17 mouse cellular contexts compared by ENCODE assay signal in the genomic region with DNA sequence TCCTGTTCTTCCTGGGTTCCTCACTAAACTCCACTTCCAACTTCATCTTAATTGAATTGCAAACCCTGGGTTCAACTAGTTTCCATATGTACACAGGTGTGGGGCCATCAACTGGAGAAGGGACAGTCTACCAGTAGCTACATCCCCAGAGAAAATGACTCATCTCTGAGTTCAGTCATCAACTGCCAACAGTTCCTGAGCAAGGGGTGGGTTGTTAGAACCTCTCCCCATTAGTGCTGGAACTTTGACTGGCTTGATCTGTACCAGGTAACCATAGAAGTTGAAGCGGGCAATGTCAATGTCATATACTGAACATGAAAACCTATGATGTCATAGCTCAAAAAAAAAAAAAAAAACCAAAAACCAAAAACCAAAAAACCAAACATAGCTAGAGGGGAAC.
DNase-seq lines count a peak whose midpoint lies in the region; TF ChIP-seq lines count a peak whose summit lies in the region.
"Had no signal": no experiment of that assay in that cellular context is flagged by ENCODE, and none has a peak within 500 bp of the region (broad histone marks: within the 10 kb centered on the region; RNA-seq: fewer than 3 reads in every experiment).

No protein-coding gene starts in this region.

- no peak overlapping the region for H3K4me3 ChIP-seq in layer of hippocampus, adult 2 months
- no peak overlapping the region for H3K4me3 ChIP-seq in CH12.LX (replicated peaks in 1 of 3; ENCODE audit: low read depth in 2 of 3, low read length in 2 of 3, poor library complexity in 1 of 3)

- peaks cover 9 to 63% of the 10 kb centered on the region in 2 experiments; a peak in 3 of 4 replicates for H3K4me1 ChIP-seq in CH12.LX (ENCODE audit: control insufficient read depth in 1 of 2, insufficient read depth in 2 of 2)

- H3K4me2 ChIP-seq in CH12.LX (ENCODE audit: insufficient read depth, low read depth, poor library complexity, severe bottlenecking), result no peak overlapping the region

- in situ Hi-C loops in CH12.LX (cut with MboI; ENCODE audit: low pct_ligation_motif_present, low pct_unique_long_range_greater_than_20kb, low sequenced_read_pairs), result no loop called here

- TF ChIP-seq CTCF in layer of hippocampus, adult 2 months (conservative IDR thresholded peaks at IDR 0.05), result no peak
- TF ChIP-seq CTCF in CH12.LX (conservative IDR thresholded peaks at IDR 0.05 in 1 of 2, IDR thresholded peaks at IDR 0.05 in 1 of 2; ENCODE audit: low read depth in 2 of 2, low read length in 2 of 2), result no peak

- H3K36me3 ChIP-seq in CH12.LX (replicated peaks in 1 of 2; ENCODE audit: control insufficient read depth in 1 of 2, insufficient read depth in 1 of 2, low read length in 1 of 2), result no peaks in the 10 kb centered on the region
- H3K36me3 ChIP-seq: G1E had no signal

- TF ChIP-seq EP300 in CH12.LX (IDR thresholded peaks at IDR 0.05; ENCODE audit: low read length), result peak; percentile 49; the same call in 1 of the 2 replicates

- no peaks in the 10 kb centered on the region for H3K9me3 ChIP-seq in CH12.LX (replicated peaks; ENCODE audit: low read length)
- H3K9me3 ChIP-seq: G1E had no signal

- no peaks in the 10 kb centered on the region for H3K79me2 ChIP-seq in CH12.LX (replicated peaks; ENCODE audit: control insufficient read depth, extremely low read depth, insufficient read depth, poor library complexity, severe bottlenecking)

- dilution Hi-C loops in CH12.LX (cut with MboI; ENCODE audit: extremely low pct_ligation_motif_present, extremely low pct_unique_long_range_greater_than_20kb, low sequenced_read_pairs), result no loop called here

- TF ChIP-seq POLR2A in CH12.LX (IDR thresholded peaks at IDR 0.05; ENCODE audit: low read depth, low read length), result no peak

- H3K27me3 ChIP-seq in CH12.LX (replicated peaks), result no peaks in the 10 kb centered on the region
- H3K27me3 ChIP-seq: Patski had no signal

- DNase-seq in layer of hippocampus, adult 2 months (ENCODE audit: low spot score in 2 of 2), result no peak
- no peak for DNase-seq in layer of hippocampus, postnatal 10 days (ENCODE audit: low spot score in 2 of 2)
- peak; percentile 81 for DNase-seq in CH12.LX (ENCODE audit: extremely low read depth)
- no peak for DNase-seq in cerebellum, postnatal 25 days
- DNase-seq: adrenal gland, adult 2 months; adrenal gland, adult 8-10 months; adrenal gland, postnatal 10 days; adrenal gland, postnatal 14 days; adrenal gland, postnatal 25 days; adrenal gland, postnatal 36 days; B cell, adult 2 months; cerebellum, adult 11 months; cerebellum, adult 11-12 months; cerebellum, adult 18-20 months; cerebellum, adult 2 months had no signal

- H3K9ac ChIP-seq in CH12.LX (ENCODE audit: insufficient read depth, low read depth), result no peak overlapping the region

- H3K27ac ChIP-seq in layer of hippocampus, adult 2 months, result peak overlapping the region; percentile 83
- H3K27ac ChIP-seq in CH12.LX (ENCODE audit: insufficient read depth, low read depth), result no peak overlapping the region

- TF ChIP-seq RAD21 in CH12.LX (IDR thresholded peaks at IDR 0.05; ENCODE audit: low read depth, low read length), result no peak

TF ChIP-seq in CH12.LX, 34 proteins besides CTCF, POLR2A, EP300 and RAD21:
- TF ChIP-seq TBP (conservative IDR thresholded peaks at IDR 0.05; ENCODE audit: low read depth, low read length) (no peak), ETS1 (conservative IDR thresholded peaks at IDR 0.05; ENCODE audit: low read depth, low read length) (peak; percentile 57), ZKSCAN1 (IDR thresholded peaks at IDR 0.05; ENCODE audit: borderline replicate concordance, low read depth, low read length) (no peak), MEF2A (IDR thresholded peaks at IDR 0.05; ENCODE audit: borderline replicate concordance, low read depth, low read length) (0 out of 2 replicates have a peak, but pooled peaks have one; percentile 30), IRF4 (IDR thresholded peaks at IDR 0.05; ENCODE audit: low read depth, low read length) (0 out of 2 replicates have a peak, but pooled peaks have one; percentile 24), ZNF384 (IDR thresholded peaks at IDR 0.05; ENCODE audit: low read depth, low read length) (peak; percentile 86), USF2 (conservative IDR thresholded peaks at IDR 0.05; ENCODE audit: low read depth, low read length) (no peak), JUN (IDR thresholded peaks at IDR 0.05; ENCODE audit: insufficient read depth, low read depth, low read length) (0 out of 2 replicates have a peak, but pooled peaks have one; percentile 2), MAFK (IDR thresholded peaks at IDR 0.05; ENCODE audit: insufficient replicate concordance, low read length) (no peak), JUND (conservative IDR thresholded peaks at IDR 0.05; ENCODE audit: low read depth, low read length) (peak; percentile 21; the same call in 1 of the 2 replicates)
